ENCODE assay signal across 8 mouse cellular contexts in the genomic region with DNA sequence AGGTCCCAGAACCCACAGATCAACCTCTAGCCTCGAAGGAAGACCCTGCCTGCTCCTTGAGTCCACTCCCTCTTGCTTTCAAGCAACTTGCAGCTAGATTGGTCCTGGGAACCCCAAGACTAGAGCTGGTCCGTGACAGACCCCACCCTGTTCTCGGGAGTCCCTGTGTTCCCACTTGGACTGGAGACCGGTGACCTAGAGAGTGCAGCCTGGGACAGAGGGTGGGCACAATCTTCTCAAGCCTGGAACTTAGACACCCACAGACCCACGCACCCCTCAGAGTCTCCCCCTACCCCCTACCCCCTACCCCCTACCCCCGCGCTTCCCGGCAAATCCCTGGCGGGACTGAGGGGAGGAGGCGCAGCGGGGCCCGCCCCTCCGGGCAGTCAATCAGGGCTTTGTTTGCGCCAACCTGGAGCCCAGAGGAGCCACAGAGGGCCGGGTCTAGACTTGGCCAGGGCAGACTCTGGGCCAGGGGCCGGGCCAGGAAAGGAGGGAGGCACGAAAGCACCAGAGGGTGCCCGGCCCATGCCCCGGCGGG. TPM values are rescaled to one million over a fixed set of nuclear protein-coding genes. Genes with fewer than 3 reads are reported as not detected.
DNase-seq lines count a peak whose midpoint lies in the region; ATAC-seq and TF ChIP-seq lines count a peak whose summit lies in the region.

No protein-coding gene starts in this region.

- H3K9me3 ChIP-seq in erythroblast, embryonic 14.5 days (ENCODE audit: control insufficient read depth, low read length) = peaks cover 11% of the 10 kb centered on the region
- no peaks in the 10 kb centered on the region for H3K9me3 ChIP-seq in forebrain, embryonic 12.5 days
- no peaks in the 10 kb centered on the region for H3K9me3 ChIP-seq in hindbrain, embryonic 12.5 days (replicated peaks)
- no peaks in the 10 kb centered on the region for H3K9me3 ChIP-seq in limb, embryonic 15.5 days

- no peak for ATAC-seq in erythroblast, adult 5-6 weeks (replicated peaks; ENCODE audit: low FRiP score, poor library complexity, severe bottlenecking)
- ATAC-seq in forebrain, embryonic 12.5 days (ENCODE audit: low FRiP score) = peak; percentile 62
- peak; percentile 72 for ATAC-seq in hindbrain, embryonic 12.5 days (ENCODE audit: low FRiP score)
- peak; percentile 66 for ATAC-seq in limb, embryonic 15.5 days (ENCODE audit: insufficient number of reproducible peaks, low FRiP score, low TSS enrichment, low read depth)

- peak overlapping the region; percentile 47 for H3K9ac ChIP-seq in forebrain, embryonic 12.5 days
- H3K9ac ChIP-seq in hindbrain, embryonic 12.5 days = peak overlapping the region; percentile 38; the same call in 1 of the 2 replicates
- H3K9ac ChIP-seq in limb, embryonic 15.5 days = no peak overlapping the region

- H3K27me3 ChIP-seq in erythroblast, embryonic 14.5 days (ENCODE audit: control insufficient read depth) = peaks cover 42% of the 10 kb centered on the region
- peaks cover 81% of the 10 kb centered on the region for H3K27me3 ChIP-seq in forebrain, embryonic 12.5 days
- H3K27me3 ChIP-seq in hindbrain, embryonic 12.5 days = peaks cover 77% of the 10 kb centered on the region
- H3K27me3 ChIP-seq in limb, embryonic 15.5 days = peaks cover 37% of the 10 kb centered on the region
- H3K27me3 ChIP-seq in myocyte (ENCODE audit: control insufficient read depth, insufficient read depth, insufficient read length) = no peaks in the 10 kb centered on the region

- no peaks in the 10 kb centered on the region for H3K4me1 ChIP-seq in erythroblast, embryonic 14.5 days (ENCODE audit: control insufficient read depth)
- peaks cover 15% of the 10 kb centered on the region for H3K4me1 ChIP-seq in forebrain, embryonic 12.5 days
- H3K4me1 ChIP-seq in hindbrain, embryonic 12.5 days = 0 out of 2 replicates have a peak, but pooled peaks cover 4% of the 10 kb centered on the region
- H3K4me1 ChIP-seq in limb, embryonic 15.5 days = no peaks in the 10 kb centered on the region

- no peaks in the 10 kb centered on the region for H3K36me3 ChIP-seq in erythroblast, embryonic 14.5 days (ENCODE audit: control insufficient read depth)
- no peaks in the 10 kb centered on the region for H3K36me3 ChIP-seq in forebrain, embryonic 12.5 days (replicated peaks)
- no peaks in the 10 kb centered on the region for H3K36me3 ChIP-seq in hindbrain, embryonic 12.5 days
- no peaks in the 10 kb centered on the region for H3K36me3 ChIP-seq in limb, embryonic 15.5 days
- no peaks in the 10 kb centered on the region for H3K36me3 ChIP-seq in myocyte (ENCODE audit: control insufficient read depth, insufficient read depth)

- DNase-seq in brain, embryonic 14.5 days (ENCODE audit: low read depth) = peak; percentile 65
- DNase-seq in layer of hippocampus, adult 9-10 months (ENCODE audit: low spot score) = no peak

- 17% methylated on average over 20 of the region's 20 CpGs for WGBS in forebrain, embryonic 12.5 days
- 34% methylated on average over 17 of the region's 20 CpGs for WGBS in hindbrain, embryonic 12.5 days
- WGBS in limb, embryonic 15.5 days = 20% methylated on average over 16 of the region's 20 CpGs

- no peak for TF ChIP-seq POLR2A in brain, embryonic 14.5 days (IDR thresholded peaks at IDR 0.05; ENCODE audit: borderline replicate concordance, extremely low read depth, insufficient read depth, insufficient read length, poor library complexity, severe bottlenecking)
- TF ChIP-seq POLR2A in myocyte (IDR thresholded peaks at IDR 0.05; ENCODE audit: insufficient read length, low read depth) = no peak

- H3K79me2 ChIP-seq in myocyte (ENCODE audit: control insufficient read depth, insufficient read depth) = no peaks in the 10 kb centered on the region

- H3ac ChIP-seq in myocyte (ENCODE audit: control insufficient read depth, insufficient read length) = no peak overlapping the region

- peak overlapping the region; percentile 71 for H3K4me2 ChIP-seq in forebrain, embryonic 12.5 days
- H3K4me2 ChIP-seq in hindbrain, embryonic 12.5 days (replicated peaks) = peak overlapping the region; percentile 75
- H3K4me2 ChIP-seq in limb, embryonic 15.5 days = peak overlapping the region; percentile 67
- H3K4me2 ChIP-seq in myocyte (ENCODE audit: low read depth) = peak overlapping the region; percentile 64

- H3K4me3 ChIP-seq in erythroblast, embryonic 14.5 days (replicated peaks) = peak overlapping the region; percentile 37
- peak overlapping the region; percentile 54 for H3K4me3 ChIP-seq in forebrain, embryonic 12.5 days (replicated peaks)
- H3K4me3 ChIP-seq in hindbrain, embryonic 12.5 days = peak overlapping the region; percentile 49
- H3K4me3 ChIP-seq in limb, embryonic 15.5 days = peak overlapping the region; percentile 58
- H3K4me3 ChIP-seq in myocyte = peak overlapping the region; percentile 20

- no peak for TF ChIP-seq CTCF in brain, embryonic 14.5 days (IDR thresholded peaks at IDR 0.05; ENCODE audit: borderline replicate concordance, extremely low read depth, insufficient read depth, insufficient read length)

- H3K27ac ChIP-seq in forebrain, embryonic 12.5 days = peak overlapping the region; percentile 65
- peak overlapping the region; percentile 71 for H3K27ac ChIP-seq in hindbrain, embryonic 12.5 days
- H3K27ac ChIP-seq in limb, embryonic 15.5 days = peak overlapping the region; percentile 94

TF ChIP-seq in myocyte, 11 proteins besides CTCF, POLR2A, EP300 and RAD21:
- TF ChIP-seq MYOG (IDR thresholded peaks at IDR 0.05; ENCODE audit: control insufficient read depth in 1 of 3, insufficient read depth in 1 of 3, insufficient read length in 2 of 3, low read depth in 2 of 3) = no peak
- TF ChIP-seq MYOD1 (IDR thresholded peaks at IDR 0.05; ENCODE audit: control insufficient read depth in 1 of 3, insufficient read length in 2 of 3, low read depth in 2 of 3) = no peak
- TF ChIP-seq SRF (IDR thresholded peaks at IDR 0.05; ENCODE audit: control insufficient read depth, insufficient read length, low read depth) = no peak
- no peak for TF ChIP-seq TCF3 (IDR thresholded peaks at IDR 0.05; ENCODE audit: insufficient read length, low read depth)
- no peak for TF ChIP-seq CEBPB (IDR thresholded peaks at IDR 0.05; ENCODE audit: insufficient read depth, poor library complexity, severe bottlenecking)
- TF ChIP-seq USF1 (IDR thresholded peaks at IDR 0.05; ENCODE audit: low read depth) = no peak
- TF ChIP-seq TCF12 (IDR thresholded peaks at IDR 0.05; ENCODE audit: insufficient read depth, poor library complexity, severe bottlenecking) = no peak
- no peak for TF ChIP-seq POLR2AphosphoS2 (IDR thresholded peaks at IDR 0.05; ENCODE audit: insufficient read length, low read depth)
- TF ChIP-seq MAX (IDR thresholded peaks at IDR 0.05; ENCODE audit: low read depth) = no peak
- no peak for TF ChIP-seq E2F4 (IDR thresholded peaks at IDR 0.05; ENCODE audit: insufficient read depth)
- TF ChIP-seq REST (IDR thresholded peaks at IDR 0.05; ENCODE audit: insufficient read depth, insufficient read length) = no peak

RNA-seq across cellular contexts. Expression of a gene that starts 0.6 kb away (rescaled TPM):
- polyA plus RNA-seq in erythroblast, embryonic 14.5 days (2012) = 0.01 TPM in 1 of 2 replicates, not detected in the other
- 0.19 TPM in 1 of 2 replicates, not detected in the other for total RNA-seq in erythroblast, adult 5-6 weeks (2015; ENCODE audit: low replicate concordance)
- not detected in 2 replicates for total RNA-seq in erythroblast, adult 5-6 weeks (2017; ENCODE audit: low replicate concordance)
- polyA plus RNA-seq in brain, embryonic 14.5 days (2012; rRNA removed) = 36.2 and 37.9 TPM in 2 replicates
- polyA plus RNA-seq in forebrain, embryonic 12.5 days (2016; fragmentation: Nextera tagmentation; extraction: Ambion mirVana) = 14.3 and 14.8 TPM in 2 replicates
- 17.0 and 19.4 TPM in 2 replicates for polyA plus RNA-seq in hindbrain, embryonic 12.5 days (2016; fragmentation: Nextera tagmentation; extraction: Ambion mirVana)
- polyA plus RNA-seq in limb, embryonic 15.5 days (2015; fragmentation: Nextera tagmentation; extraction: Ambion mirVana) = 29.9 and 36.4 TPM in 2 replicates
- 8.2 TPM for polyA plus RNA-seq in myocyte (2012; fragmentation: generic; extraction: Trizol)
